Mouse (Mus musculus) adrenal gland, adult 8-10 months (tissue): ENCODE measurements around the gene Vapa. TPM values are rescaled to one million over a fixed set of nuclear protein-coding genes. Genes with fewer than 3 reads are reported as not detected.
A peak's percentile ranks its signal among the peaks of the same experiment; 100 is the strongest.
"Not testable (repeated sequence)": the region's sequence is repeated elsewhere in the genome, so short reads cannot be mapped to it uniquely, and the experiment has no call there.

ENCODE experiments used
- DNase-seq: peaks from one replicate; pipeline ENCODE4 v3.0.0; 2022
- total RNA-seq, 4 experiments: library from RNA; stranded (reverse); gene quantifications; 2 replicates each; pipeline ENCODE4 v1.2.4; 2022

The Vapa gene
- total RNA-seq, 4 experiments from 2014 or later = 108 to 165 (median 135) TPM

- DNase-seq = no peak
These were observed 50.6 kb downstream of the Vapa start for GRCm38 (mm10) chr17:65562761-65563160.

GRCm38 (mm10) chr17:65561361-65562015, 51.9 kb downstream of the Vapa start:
- no peak for DNase-seq

GRCm38 (mm10) chr17:65559273-65559672, 54.1 kb downstream of the Vapa start:
- no peak for DNase-seq

GRCm38 (mm10) chr17:65558788-65559187, 54.6 kb downstream of the Vapa start:
- no peak for DNase-seq

- peak; percentile 39 for DNase-seq
These were observed 55.1 kb downstream of the Vapa start for GRCm38 (mm10) chr17:65558217-65558616.

- no peak for DNase-seq
These were observed 56.1 kb downstream of the Vapa start for GRCm38 (mm10) chr17:65557212-65557611.

GRCm38 (mm10) chr17:65556798-65557197, 56.6 kb downstream of the Vapa start:
- DNase-seq = no peak

- DNase-seq = no peak
These were observed 60.8 kb downstream of the Vapa start for GRCm38 (mm10) chr17:65552426-65552997.

GRCm38 (mm10) chr17:65550357-65550756, 63.0 kb downstream of the Vapa start:
- no peak for DNase-seq

GRCm38 (mm10) chr17:65548698-65549365, 64.5 kb downstream of the Vapa start:
- peak; percentile 29 for DNase-seq

- not testable (repeated sequence) for DNase-seq
These were observed 67.1 kb downstream of the Vapa start for GRCm38 (mm10) chr17:65546221-65546620.

GRCm38 (mm10) chr17:65540441-65541272, 72.7 kb downstream of the Vapa start, which contains the start of gene Tmem232:
Gene Tmem232, minus strand, starts transcription at chr17:65540782.
- no peak for DNase-seq

GRCm38 (mm10) chr17:65536156-65536555, 77.2 kb downstream of the Vapa start:
- peak; percentile 17 for DNase-seq

- DNase-seq = not testable (repeated sequence)
These were observed 81.0 kb downstream of the Vapa start for GRCm38 (mm10) chr17:65532381-65532780.

Other genes with a start within 250 kb of the Vapa start
- not detected for gene Tmem232, start 72.8 kb downstream of the Vapa start, total RNA-seq
- 10 to 100 TPM in 2 of 4 experiments, 1 to 10 TPM in 2; 9.2 to 45.4 (median 18.7) TPM for gene Txndc2, start 28.6 kb upstream of the Vapa start, total RNA-seq
- gene Rab31, start 159.2 kb upstream of the Vapa start, total RNA-seq = 10 to 100 TPM; 42.4 to 60.1 (median 50.4) TPM
- 10 to 100 TPM; 61.5 to 75.7 (median 67.7) TPM for gene Ppp4r1, start 169.0 kb upstream of the Vapa start, total RNA-seq